Mouse (Mus musculus) gastrocnemius, postnatal 14 days (tissue): ENCODE measurements around the gene Noc4l. TPM values are rescaled to one million over a fixed set of nuclear protein-coding genes. Genes with fewer than 3 reads are reported as not detected.

Source experiments
- DNase-seq: peaks from one replicate; pipeline ENCODE4 v3.0.0; 2021; ENCODE audit warnings: mixed read lengths
- intact Hi-C: fragments of 180-260 bp; cut with DNase I; formaldehyde crosslinking; loops from one replicate; pipeline ENCODE4 v1.15.1; 2025; ENCODE audit warnings: low total_unique reads
- microRNA-seq, 2 experiments: library from miRNA; unstranded; fragments of <30 nt; microRNA quantifications; one replicate each; pipeline ENCODE4 v1.2.0; 2021
- total RNA-seq, 2 experiments: library from RNA; stranded (reverse); gene quantifications; 2 replicates each; pipeline ENCODE4 v1.2.3; 2021

The Noc4l gene
- total RNA-seq, 2 experiments from 2014 or later = 15.1 to 17.3 TPM

DNA sequence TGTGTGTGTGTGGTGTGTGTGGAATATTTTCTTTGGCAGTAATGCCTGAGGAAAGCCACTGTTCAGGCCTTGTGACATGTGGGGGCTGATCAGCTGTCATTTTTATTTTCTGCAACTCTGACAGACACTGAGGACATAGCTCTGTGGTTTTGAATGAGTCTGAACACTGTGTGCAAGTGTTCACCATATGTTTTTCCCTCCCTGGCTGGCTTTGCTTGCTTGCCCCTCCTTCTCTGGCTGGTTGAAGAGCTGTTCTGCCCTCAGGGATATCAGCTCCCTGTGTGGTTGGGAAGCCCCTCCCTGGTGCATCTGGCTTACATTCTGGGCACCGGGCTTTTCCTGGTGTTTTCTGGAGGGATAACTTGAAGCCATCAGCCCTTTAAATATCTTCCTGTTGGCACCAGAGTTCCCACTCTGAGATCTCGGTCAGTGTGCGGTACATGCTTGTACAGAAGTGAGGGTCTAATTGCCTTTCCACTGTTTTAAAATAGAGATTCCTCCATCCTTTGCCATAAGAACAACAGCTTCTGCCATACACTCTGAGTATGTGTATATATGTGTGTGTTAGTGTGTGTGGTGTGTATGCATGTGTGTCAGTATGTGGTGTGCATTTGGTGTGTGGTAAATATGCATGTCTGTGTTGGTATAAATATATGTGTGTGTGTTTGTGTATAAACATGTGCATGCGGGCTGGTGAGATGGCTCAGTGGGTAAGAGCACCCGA is 41.6 kb downstream of the Noc4l start:
- no peak for DNase-seq
- intact Hi-C loops = no loop called here

GRCm38 (mm10) chr5:110610484-110610883 is 42.7 kb downstream of the Noc4l start:
- intact Hi-C loops = no loop called here
- no peak for DNase-seq

DNA sequence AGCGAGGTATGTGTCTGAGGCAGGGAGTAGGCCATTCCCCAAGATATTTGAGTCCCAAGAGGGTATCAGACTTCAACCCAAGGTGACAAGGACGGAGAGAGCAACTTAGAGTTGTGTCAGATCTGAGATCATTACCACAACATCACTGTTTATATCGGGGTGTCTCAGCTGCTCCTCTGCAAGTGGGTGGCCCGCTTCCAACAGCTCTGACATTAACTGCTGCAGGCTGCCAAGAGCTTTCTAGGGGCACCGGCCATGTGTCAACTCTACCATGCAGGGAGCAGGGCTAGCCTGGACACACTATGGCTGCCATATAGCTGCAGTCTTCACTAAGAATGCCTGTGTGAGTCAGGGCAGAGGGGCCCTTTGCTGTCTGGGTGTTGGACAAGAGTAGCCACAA is 43.3 kb downstream of the Noc4l start:
- intact Hi-C loops = no loop called here
- no peak for DNase-seq

GRCm38 (mm10) chr5:110609425-110609824 is 43.8 kb downstream of the Noc4l start:
- intact Hi-C loops = no loop called here
- DNase-seq = no peak

GRCm38 (mm10) chr5:110608941-110609340 is 44.3 kb downstream of the Noc4l start:
- DNase-seq = no peak
- intact Hi-C loops = no loop called here

GRCm38 (mm10) chr5:110608336-110608735 is 44.9 kb downstream of the Noc4l start:
- intact Hi-C loops = no loop called here
- DNase-seq = no peak

DNA sequence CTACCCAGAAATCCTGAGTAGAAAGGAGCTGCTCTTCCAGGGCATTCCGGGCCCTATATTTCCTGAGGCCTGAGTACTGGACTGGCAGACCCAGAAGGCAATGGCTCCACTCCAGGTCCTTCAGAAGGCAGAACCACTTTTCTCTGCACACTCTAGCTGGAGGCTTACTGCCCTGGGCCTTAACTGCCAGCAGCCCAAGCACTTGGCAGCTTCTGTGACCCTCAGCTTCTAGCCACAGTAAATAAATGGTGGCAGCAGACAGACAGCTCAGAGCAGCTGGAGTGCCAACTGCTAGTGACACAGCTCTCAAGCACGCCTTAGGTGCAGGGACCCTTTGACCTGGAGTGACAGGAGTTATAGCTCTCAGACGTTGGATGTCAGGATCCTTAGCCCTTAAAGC is 45.5 kb downstream of the Noc4l start:
- DNase-seq = peak; percentile 32
- intact Hi-C loops = no loop called here

- no peak for DNase-seq
- intact Hi-C loops = no loop called here
These were observed 47.5 kb downstream of the Noc4l start for GRCm38 (mm10) chr5:110605531-110606221.

- DNase-seq = no peak
- intact Hi-C loops = no loop called here
These were observed 48.9 kb downstream of the Noc4l start for GRCm38 (mm10) chr5:110604311-110604710.

DNA sequence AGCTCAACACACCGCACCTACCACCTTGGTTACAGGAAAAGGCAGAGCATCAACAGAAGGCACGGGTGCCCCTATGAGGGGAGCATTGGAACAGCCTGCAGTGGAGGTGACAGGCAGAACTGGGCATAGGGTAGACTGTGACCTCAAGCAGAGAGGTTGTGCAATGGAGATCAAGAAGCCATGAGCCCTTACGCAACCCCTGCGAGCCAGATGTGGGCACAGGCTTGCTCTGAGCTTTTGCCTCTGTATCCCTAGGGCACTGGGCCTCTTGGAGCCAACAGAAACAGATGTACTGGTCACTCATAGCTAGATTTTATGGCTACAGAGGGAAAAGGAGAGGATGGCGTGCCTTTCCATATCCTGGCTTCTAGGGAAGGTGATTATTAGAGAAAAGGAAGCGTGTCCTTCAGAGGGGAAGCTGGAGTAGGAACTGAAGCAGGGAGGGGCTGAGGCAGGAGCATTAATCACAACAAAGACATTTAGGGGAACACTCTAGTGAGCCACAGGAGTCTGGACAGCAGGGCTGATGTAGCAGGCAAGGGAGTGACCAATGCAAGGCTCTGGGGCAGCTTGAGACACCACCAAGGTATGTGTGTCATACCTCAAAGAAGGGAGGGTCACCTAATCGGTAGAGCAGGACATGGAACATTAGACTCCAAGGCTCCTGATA is 50.1 kb downstream of the Noc4l start:
- intact Hi-C loops = no loop called here
- no peak for DNase-seq

Small RNA genes lying within 50 kb of the gene (microRNA-seq; reads per million reads assigned to microRNA genes)
- 0 to 0.64 reads per million in 2 experiments for gene Mir7026

Other genes starting within 250 kb of the Noc4l start
- gene Fbrsl1, start 204.9 kb downstream of the Noc4l start, total RNA-seq = 10 to 100 TPM; 25.7 to 26.5 TPM
- not detected for gene Galnt9, start 109.1 kb downstream of the Noc4l start, total RNA-seq
- 1 to 10 TPM; 7.7 to 9.5 TPM for gene Ddx51, start within 50 bp of the Noc4l start, total RNA-seq
- 10 to 100 TPM; 29.4 to 34.3 TPM for gene Ep400, start 117.3 kb upstream of the Noc4l start, total RNA-seq
- 10 to 100 TPM; 12.1 to 15.6 TPM for gene Pus1, start 127.2 kb upstream of the Noc4l start, total RNA-seq
- 10 to 100 TPM; 26.0 to 37.2 TPM for gene Ulk1, start 156.7 kb upstream of the Noc4l start, total RNA-seq
- 10 to 100 TPM; 10.1 to 10.5 TPM for gene Hscb, start 186.4 kb upstream of the Noc4l start, total RNA-seq
- 1 to 10 TPM; 2.1 to 2.4 TPM for gene Chek2, start 186.6 kb upstream of the Noc4l start, total RNA-seq
- 10 to 100 TPM; 17.9 to 18.4 TPM for gene Ttc28, start 226.4 kb upstream of the Noc4l start, total RNA-seq